Mouse (Mus musculus) mouse embryonic stem cell (cell line): Measurements from ENCODE around the gene Sulf2.

Experiments
- in situ Hi-C, 2 experiments: fragments of 300-500 bp; cut with MboI; formaldehyde crosslinking; loops; 1 replicate in 1 of 2; 3 replicates in 1 of 2; pipeline ENCODE4 v1.14.3; 2019 to 2020; ENCODE audit warnings: low sequenced_read_pairs in 2 of 2, low pct_unique_long_range_greater_than_20kb in 1 of 2, mixed read lengths in 1 of 2; ENCODE audit not compliant: unreplicated experiment in 1 of 2

Sulf2 gene

GRCm38 (mm10) chr2:166051966-166052365 lies 103.5 kb downstream of the Sulf2 start:
- in situ Hi-C loops = no loop called here

DNA sequence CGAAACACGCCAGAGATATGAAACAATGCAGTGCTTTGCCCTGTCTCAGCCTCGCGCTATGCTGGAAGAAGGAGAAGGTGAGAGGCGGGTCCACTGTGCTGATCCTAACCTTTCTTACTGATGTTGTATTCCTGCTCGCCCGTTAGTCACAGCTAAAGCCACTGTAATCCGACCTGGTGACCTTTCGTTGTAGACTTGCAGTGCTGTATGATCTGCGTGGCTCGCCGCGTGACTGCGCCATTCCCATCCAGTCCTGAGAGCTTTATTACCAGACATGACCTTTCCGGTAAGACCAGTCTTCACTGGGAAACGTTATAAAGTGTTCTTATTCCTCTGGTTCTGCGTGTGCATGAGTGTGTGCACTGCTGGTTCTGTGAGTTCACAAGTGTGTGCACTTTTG lies 104.0 kb downstream of the Sulf2 start:
- in situ Hi-C loops = no loop called here

GRCm38 (mm10) chr2:166048852-166049251 lies 106.6 kb downstream of the Sulf2 start:
- in situ Hi-C loops = loop anchor here (5.0 to 25.0 kb wide), 2 partner anchors 127 to 262 kb away; no protein-coding TSS in a partner anchor

GRCm38 (mm10) chr2:166047931-166048330 lies 107.5 kb downstream of the Sulf2 start:
- in situ Hi-C loops = loop anchor here (5.0 to 25.0 kb wide), 2 partner anchors 126 to 261 kb away; no protein-coding TSS in a partner anchor

GRCm38 (mm10) chr2:166045549-166046501 lies 109.6 kb downstream of the Sulf2 start:
- in situ Hi-C loops = loop anchor here (5.0 to 25.0 kb wide), 2 partner anchors 124 to 259 kb away; no protein-coding TSS in a partner anchor

DNA sequence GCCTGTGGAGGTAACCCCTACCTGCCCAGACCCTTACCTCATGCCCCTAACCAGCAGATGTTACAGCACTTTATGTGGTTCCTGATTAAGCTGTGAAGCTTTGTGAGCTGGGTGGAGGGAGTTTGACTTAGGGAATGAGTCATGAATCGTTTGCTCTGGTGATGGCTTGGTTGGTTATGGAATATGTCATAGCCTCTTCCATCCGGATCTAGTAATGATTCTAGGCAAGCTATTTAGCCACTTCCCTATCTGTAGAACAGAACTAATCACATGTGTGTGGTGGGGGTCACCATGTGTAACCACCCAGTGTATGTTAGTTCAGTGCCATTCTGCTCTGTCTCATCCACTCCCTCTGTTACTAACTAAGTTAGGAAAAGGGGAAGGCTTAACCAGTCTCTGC lies 110.5 kb downstream of the Sulf2 start:
- in situ Hi-C loops = loop anchor here (5.0 to 25.0 kb wide), 2 partner anchors 123 to 258 kb away; no protein-coding TSS in a partner anchor

DNA sequence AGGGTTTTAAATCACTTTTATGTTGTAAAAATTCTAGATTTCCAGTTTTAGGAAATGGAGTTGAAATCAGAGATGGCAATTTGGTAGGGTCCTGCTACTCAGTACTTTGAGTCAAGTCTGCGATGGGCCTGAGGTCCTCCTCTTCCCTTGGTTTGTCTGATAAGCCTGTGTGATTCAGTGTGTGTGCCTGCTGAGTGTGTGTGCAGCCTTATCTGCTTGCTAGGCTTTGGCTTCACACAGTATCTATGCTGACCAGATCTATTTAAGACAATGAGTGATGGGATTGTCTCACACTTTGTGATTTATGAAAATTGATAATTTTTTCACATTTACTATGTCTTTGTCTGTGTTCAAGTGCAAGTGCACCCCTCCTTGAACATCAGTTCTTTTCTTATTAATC lies 112.9 kb downstream of the Sulf2 start:
- in situ Hi-C loops = loop anchor here in 1 of 2 experiments (25.0 kb wide), 1 partner anchor 255 kb away; no protein-coding TSS in a partner anchor

DNA sequence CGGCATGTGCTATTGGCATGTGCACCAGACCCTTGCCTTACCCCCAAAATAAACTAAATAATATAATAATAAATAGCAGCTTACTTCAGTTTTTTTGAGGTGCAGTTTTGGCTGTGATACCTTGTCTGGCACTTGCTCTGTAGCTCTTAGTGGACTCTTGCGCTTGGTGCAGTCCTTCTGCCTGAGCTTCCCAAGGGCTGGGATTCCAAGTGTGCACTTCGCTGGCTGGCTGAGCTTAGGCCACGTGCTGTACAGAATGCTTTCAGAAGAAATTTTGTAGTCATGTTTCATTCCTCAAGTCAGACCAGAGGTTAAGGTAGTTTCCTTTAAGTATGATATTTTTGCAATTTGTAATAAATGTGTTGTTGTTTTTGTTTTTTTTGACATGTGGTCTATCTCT lies 115.8 kb downstream of the Sulf2 start:
- in situ Hi-C loops = loop anchor here in 1 of 2 experiments (25.0 kb wide), 1 partner anchor 252 kb away; no protein-coding TSS in a partner anchor

DNA sequence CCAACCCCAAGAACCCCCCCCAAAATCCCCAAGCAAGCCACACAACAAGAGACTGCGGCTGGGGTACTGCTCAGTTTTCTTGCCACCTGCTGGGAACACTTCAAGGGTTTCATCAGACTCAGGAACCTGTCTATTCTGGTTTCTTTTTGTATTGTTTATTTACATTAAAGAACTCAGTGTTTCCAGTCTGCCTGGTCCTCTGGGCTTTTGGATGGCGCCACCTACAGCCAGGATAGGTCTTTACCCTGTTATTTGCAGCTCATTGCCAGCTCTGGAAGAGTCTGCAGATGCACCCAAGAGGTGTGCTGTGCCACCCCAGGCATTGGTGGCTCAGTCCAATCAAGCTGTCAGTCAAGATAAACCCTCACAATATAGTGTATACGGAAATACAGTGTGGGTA lies 119.7 kb downstream of the Sulf2 start:
- in situ Hi-C loops = loop anchor here in 1 of 2 experiments (25.0 kb wide), 1 partner anchor 248 kb away; no protein-coding TSS in a partner anchor

- in situ Hi-C loops = loop anchor here in 1 of 2 experiments (25.0 kb wide), 1 partner anchor 248 kb away; no protein-coding TSS in a partner anchor
Observed at GRCm38 (mm10) chr2:166034967-166035490, 120.4 kb downstream of the Sulf2 start.

GRCm38 (mm10) chr2:166032628-166033027 lies 122.8 kb downstream of the Sulf2 start:
- in situ Hi-C loops = loop anchor here in 1 of 2 experiments (25.0 kb wide), 1 partner anchor 245 kb away; no protein-coding TSS in a partner anchor

GRCm38 (mm10) chr2:166031120-166031929 lies 124.1 kb downstream of the Sulf2 start:
- in situ Hi-C loops = loop anchor here in 1 of 2 experiments (25.0 kb wide), 1 partner anchor 244 kb away; no protein-coding TSS in a partner anchor

DNA sequence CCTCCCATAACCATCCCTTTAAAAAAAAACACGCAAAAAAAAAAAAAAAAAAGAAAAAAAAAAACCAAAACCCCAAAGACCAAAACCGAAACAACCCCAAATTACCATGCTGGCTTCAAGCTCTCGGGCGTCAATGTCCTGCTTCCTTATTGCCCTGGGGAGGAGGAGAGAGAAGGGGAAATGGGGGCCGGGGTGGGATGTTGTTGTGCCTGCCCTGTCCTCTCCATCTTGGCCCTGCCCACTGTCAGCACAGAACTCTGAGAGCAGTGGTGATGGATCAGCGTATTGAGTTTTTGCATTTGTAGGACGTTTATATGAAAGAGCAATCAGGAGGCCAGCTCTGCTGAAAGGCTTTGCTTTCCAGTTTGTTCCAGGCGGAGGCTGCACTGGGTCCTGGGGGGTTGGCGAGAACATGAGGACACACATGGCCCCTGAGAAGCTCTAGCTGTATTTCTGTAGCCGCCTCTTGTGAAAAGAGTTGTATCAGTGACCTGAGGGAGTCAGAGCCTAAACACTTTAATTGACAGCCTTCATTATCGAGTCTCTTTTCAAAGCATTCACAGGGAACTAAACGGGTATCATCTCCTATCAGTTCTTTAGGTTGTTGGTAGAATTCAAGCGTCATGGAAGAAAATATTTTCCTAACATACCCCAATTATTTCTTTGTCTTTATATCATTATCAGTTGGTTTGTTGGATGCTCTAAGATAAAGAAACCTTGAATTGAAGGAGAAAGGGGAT lies 125.0 kb downstream of the Sulf2 start:
- in situ Hi-C loops = loop anchor here in 1 of 2 experiments (25.0 kb wide), 1 partner anchor 243 kb away; no protein-coding TSS in a partner anchor

- in situ Hi-C loops = loop anchor here in 1 of 2 experiments (25.0 kb wide), 1 partner anchor 242 kb away; no protein-coding TSS in a partner anchor
Observed at GRCm38 (mm10) chr2:166029232-166029631, 126.2 kb downstream of the Sulf2 start.

DNA sequence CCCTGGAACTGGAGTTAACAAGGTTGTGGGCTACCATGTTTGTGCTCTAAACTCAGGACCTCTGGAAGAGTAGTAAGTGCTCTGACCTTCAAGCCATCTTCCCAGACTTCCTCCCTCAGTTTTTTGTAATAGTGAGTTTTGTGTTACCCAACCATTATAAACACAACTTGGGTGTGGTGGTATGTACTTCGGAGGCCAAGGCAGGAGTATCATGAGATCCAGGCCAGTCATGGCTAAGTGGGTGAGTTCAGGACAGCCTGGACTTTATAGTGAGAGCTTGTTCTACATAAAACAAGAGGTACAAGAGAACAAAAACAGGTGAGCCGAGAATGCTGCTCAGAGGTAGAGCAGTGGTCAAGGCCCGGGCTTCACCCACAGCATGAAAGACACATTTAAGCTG lies 127.6 kb downstream of the Sulf2 start:
- in situ Hi-C loops = loop anchor here in 1 of 2 experiments (25.0 kb wide), 1 partner anchor 241 kb away; no protein-coding TSS in a partner anchor

- in situ Hi-C loops = loop anchor here in 1 of 2 experiments (25.0 kb wide), 1 partner anchor 239 kb away; no protein-coding TSS in a partner anchor
Observed at GRCm38 (mm10) chr2:166025943-166026342, 129.5 kb downstream of the Sulf2 start.

- in situ Hi-C loops = loop anchor here in 1 of 2 experiments (25.0 kb wide), 1 partner anchor 237 kb away; no protein-coding TSS in a partner anchor
Observed at GRCm38 (mm10) chr2:166024621-166025020, 130.8 kb downstream of the Sulf2 start.
